Mouse (Mus musculus) stomach, embryonic 16.5 days (tissue): Measurements from ENCODE around the gene Cald1. TPM values are rescaled to one million over a fixed set of nuclear protein-coding genes. Genes with fewer than 3 reads are reported as not detected.

Experiments
- ATAC-seq: fragments of 200-750 bp; cut with Nextera tagmentation; 2 replicates; pipeline ENCODE4 v1.8.0; 2017; ENCODE audit warnings: moderate number of reproducible peaks, moderate TSS enrichment; ENCODE audit not compliant: insufficient read depth, low FRiP score
- H3K27ac ChIP-seq: fragments of 300-500 bp; sonication (generic); 2 replicates; pipeline ENCODE4 v1.5.1; 2014; ENCODE audit warnings: low read length
- H3K27me3 ChIP-seq: fragments of 300-500 bp; sonication (generic); 2 replicates; pipeline ENCODE4 v1.6.1; 2014; ENCODE audit warnings: low read length, control low read depth, mixed read lengths; ENCODE audit not compliant: control insufficient read depth, insufficient read depth
- H3K36me3 ChIP-seq: fragments of 300-500 bp; sonication (generic); 2 replicates; pipeline ENCODE4 v1.6.1; 2014; ENCODE audit warnings: low read length; ENCODE audit not compliant: control insufficient read depth, insufficient read depth
- H3K4me1 ChIP-seq: fragments of 300-500 bp; sonication (generic); 2 replicates; pipeline ENCODE4 v1.6.1; 2014; ENCODE audit warnings: low read length, control low read depth, mixed read lengths; ENCODE audit not compliant: control insufficient read depth, insufficient read depth
- H3K4me2 ChIP-seq: fragments of 300-500 bp; sonication (generic); 2 replicates; pipeline ENCODE4 v1.6.1; 2014; ENCODE audit warnings: low read depth, low read length, mixed read lengths
- H3K4me3 ChIP-seq: fragments of 300-500 bp; sonication (generic); replicated peaks from 2 replicates; pipeline ENCODE4 v1.5.1; 2014; ENCODE audit warnings: mild to moderate bottlenecking, low read length
- H3K9ac ChIP-seq: fragments of 300-500 bp; sonication (generic); 2 replicates; pipeline ENCODE4 v1.6.1; 2014; ENCODE audit warnings: low read length
- H3K9me3 ChIP-seq: fragments of 300-500 bp; sonication (generic); replicated peaks from 2 replicates; pipeline ENCODE4 v1.6.1; 2016; ENCODE audit warnings: low read length, control low read depth; ENCODE audit not compliant: control insufficient read depth
- WGBS: fragments of 180-500 bp; shearing (Covaris S2); extraction: QIAGEN DNeasy Blood & Tissue Kit; methylation state at CpG from one replicate; pipeline ENCODE4 v1.1.7; 2014; 5-methylcytosine and 5-hydroxymethylcytosine counted together
- polyA plus RNA-seq: library from polyadenylated mRNA; unstranded; fragments of >200 nt; fragmentation: Nextera tagmentation; extraction: Ambion mirVana; gene quantifications from 2 replicates; pipeline ENCODE4 v1.2.1, GENCODE M21; 2015

The Cald1 gene
- polyA plus RNA-seq, 1 experiment from 2014 or later, result 362 TPM

- WGBS, result 77% methylated on average over 3 of the region's 3 CpGs
- Histone ChIP-seq H3K4me3 (no peak overlapping the region), H3K27ac (no peak overlapping the region), H3K4me2 (no peak overlapping the region), H3K27me3 (no peaks in the 10 kb centered on the region), H3K36me3 (no peaks in the 10 kb centered on the region), H3K9ac (no peak overlapping the region), H3K9me3 (no peaks in the 10 kb centered on the region), H3K4me1 (peaks cover 4% of the 10 kb centered on the region; the same call in 1 of the 2 replicates)
- no peak for ATAC-seq
Observed at GRCm38 (mm10) chr6:34624536-34624935, 26.2 kb downstream of the Cald1 start.

GRCm38 (mm10) chr6:34626586-34627245 lies 28.4 kb downstream of the Cald1 start:
- WGBS, result 50% methylated on average over 8 of the region's 8 CpGs
- peaks cover 4% of the 10 kb centered on the region; the same call in 1 of the 2 replicates for H3K4me1 ChIP-seq
- H3K27ac ChIP-seq, result peak overlapping the region; percentile 10; the same call in 1 of the 2 replicates
- no peak overlapping the region for H3K9ac ChIP-seq
- ATAC-seq, result no peak
- H3K36me3 ChIP-seq, result no peaks in the 10 kb centered on the region
- H3K9me3 ChIP-seq, result no peaks in the 10 kb centered on the region
- H3K4me3 ChIP-seq, result no peak overlapping the region
- no peak overlapping the region for H3K4me2 ChIP-seq
- H3K27me3 ChIP-seq, result no peaks in the 10 kb centered on the region

GRCm38 (mm10) chr6:34628131-34628530 lies 29.8 kb downstream of the Cald1 start:
- no peak overlapping the region for H3K9ac ChIP-seq
- H3K4me1 ChIP-seq, result peaks cover 7% of the 10 kb centered on the region
- no peak overlapping the region for H3K4me3 ChIP-seq
- no peaks in the 10 kb centered on the region for H3K36me3 ChIP-seq
- no peak overlapping the region for H3K27ac ChIP-seq
- 31% methylated on average over 1 of the region's 1 CpGs for WGBS
- H3K9me3 ChIP-seq, result no peaks in the 10 kb centered on the region
- H3K4me2 ChIP-seq, result no peak overlapping the region
- ATAC-seq, result no peak
- no peaks in the 10 kb centered on the region for H3K27me3 ChIP-seq

- H3K27ac ChIP-seq, result no peak overlapping the region
- no peaks in the 10 kb centered on the region for H3K27me3 ChIP-seq
- H3K4me1 ChIP-seq, result peaks cover 17% of the 10 kb centered on the region
- no peak overlapping the region for H3K4me3 ChIP-seq
- 70% methylated on average over 3 of the region's 3 CpGs for WGBS
- no peaks in the 10 kb centered on the region for H3K9me3 ChIP-seq
- H3K36me3 ChIP-seq, result no peaks in the 10 kb centered on the region
- no peak overlapping the region for H3K4me2 ChIP-seq
- no peak overlapping the region for H3K9ac ChIP-seq
- ATAC-seq, result no peak
Observed at GRCm38 (mm10) chr6:34633776-34634175, 35.5 kb downstream of the Cald1 start.

GRCm38 (mm10) chr6:34637588-34638438 lies 39.5 kb downstream of the Cald1 start:
- no peak for ATAC-seq
- Histone ChIP-seq H3K9me3 (no peaks in the 10 kb centered on the region), H3K27ac (peak overlapping the region; percentile 72), H3K4me2 (no peak overlapping the region), H3K36me3 (no peaks in the 10 kb centered on the region), H3K4me3 (no peak overlapping the region), H3K27me3 (no peaks in the 10 kb centered on the region), H3K4me1 (peaks cover 15% of the 10 kb centered on the region), H3K9ac (no peak overlapping the region)
- 58% methylated on average over 10 of the region's 10 CpGs for WGBS

- no peak for ATAC-seq
- WGBS, result 16% methylated on average over 2 of the region's 2 CpGs
- Histone ChIP-seq H3K36me3 (no peaks in the 10 kb centered on the region), H3K9ac (no peak overlapping the region), H3K27me3 (no peaks in the 10 kb centered on the region), H3K27ac (no peak overlapping the region), H3K4me2 (no peak overlapping the region), H3K4me1 (peaks cover 13% of the 10 kb centered on the region), H3K4me3 (no peak overlapping the region), H3K9me3 (no peaks in the 10 kb centered on the region)
Observed at GRCm38 (mm10) chr6:34638667-34639066, 40.4 kb downstream of the Cald1 start.

GRCm38 (mm10) chr6:34640226-34640625 lies 41.9 kb downstream of the Cald1 start:
- no peak for ATAC-seq
- Histone ChIP-seq H3K36me3 (no peaks in the 10 kb centered on the region), H3K27ac (peak overlapping the region; percentile 80; the same call in 1 of the 2 replicates), H3K27me3 (no peaks in the 10 kb centered on the region), H3K4me3 (no peak overlapping the region), H3K9me3 (no peaks in the 10 kb centered on the region), H3K9ac (no peak overlapping the region), H3K4me2 (no peak overlapping the region), H3K4me1 (peaks cover 13% of the 10 kb centered on the region)
- 50% methylated on average over 9 of the region's 9 CpGs for WGBS

- H3K4me1 ChIP-seq, result peaks cover 13% of the 10 kb centered on the region
- no peak for ATAC-seq
- H3K27ac ChIP-seq, result peak overlapping the region; percentile 80
- H3K4me2 ChIP-seq, result no peak overlapping the region
- no peaks in the 10 kb centered on the region for H3K27me3 ChIP-seq
- H3K9me3 ChIP-seq, result no peaks in the 10 kb centered on the region
- H3K36me3 ChIP-seq, result no peaks in the 10 kb centered on the region
- H3K4me3 ChIP-seq, result no peak overlapping the region
- H3K9ac ChIP-seq, result no peak overlapping the region
Observed at GRCm38 (mm10) chr6:34641081-34641480, 42.8 kb downstream of the Cald1 start.

GRCm38 (mm10) chr6:34642075-34642547 lies 43.8 kb downstream of the Cald1 start:
- no peaks in the 10 kb centered on the region for H3K27me3 ChIP-seq
- H3K9me3 ChIP-seq, result no peaks in the 10 kb centered on the region
- no peak overlapping the region for H3K4me3 ChIP-seq
- no peaks in the 10 kb centered on the region for H3K36me3 ChIP-seq
- WGBS, result 65% methylated on average over 5 of the region's 5 CpGs
- H3K4me2 ChIP-seq, result no peak overlapping the region
- H3K9ac ChIP-seq, result no peak overlapping the region
- H3K27ac ChIP-seq, result peak overlapping the region; percentile 80
- peak; percentile 63; the same call in 1 of the 2 replicates for ATAC-seq
- H3K4me1 ChIP-seq, result peaks cover 11% of the 10 kb centered on the region
